Mouse (Mus musculus): ENCODE results near the gene Cntln. TPM values are rescaled to one million over a fixed set of nuclear protein-coding genes. Genes with fewer than 3 reads are reported as not detected.

Gene Cntln
- polyA plus RNA-seq, 1 experiment from 2014 or later, result 1.3 TPM

GRCm38 (mm10) chr4:84942651-84943050, 58.5 kb downstream of the Cntln start:
- 75% methylated on average over 2 of the region's 2 CpGs for WGBS (ENCODE audit: insufficient replicate concordance)
- Histone ChIP-seq H3K4me2 (no peak overlapping the region), H3K9ac (no peak overlapping the region), H3K27me3 (no peaks in the 10 kb centered on the region), H3K4me1 (replicated peaks) (no peaks in the 10 kb centered on the region), H3K4me3 (replicated peaks) (no peak overlapping the region), H3K36me3 (no peaks in the 10 kb centered on the region), H3K9me3 (replicated peaks) (no peaks in the 10 kb centered on the region), H3K27ac (no peak overlapping the region)
- ATAC-seq (ENCODE audit: low read depth), result no peak
- no peak for DNase-seq

DNA sequence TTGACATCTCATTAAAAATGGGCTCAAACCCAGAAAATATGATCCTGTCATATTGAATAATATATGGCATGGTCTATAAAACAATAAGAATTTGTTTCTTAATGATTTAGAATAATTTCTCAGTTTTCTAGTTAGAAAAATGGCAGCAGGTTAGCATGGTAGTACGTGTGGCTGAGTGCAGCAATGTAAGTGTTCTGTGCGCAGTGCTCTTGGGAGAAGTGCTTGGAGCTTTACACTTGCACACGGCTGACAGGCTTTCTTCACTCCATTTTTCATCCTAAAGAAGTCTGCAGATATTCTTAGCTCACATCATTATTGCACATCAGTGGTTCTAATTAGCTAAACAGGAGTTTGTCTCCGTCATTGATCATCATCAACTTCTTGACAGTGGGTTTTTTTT, 60.0 kb downstream of the Cntln start:
- no peak for ATAC-seq (ENCODE audit: low read depth)
- DNase-seq, result no peak
- no peak overlapping the region for H3K9ac ChIP-seq
- no peak overlapping the region for H3K4me2 ChIP-seq
- H3K9me3 ChIP-seq (replicated peaks), result no peaks in the 10 kb centered on the region
- H3K4me1 ChIP-seq (replicated peaks), result no peaks in the 10 kb centered on the region
- H3K36me3 ChIP-seq, result no peaks in the 10 kb centered on the region
- H3K4me3 ChIP-seq (replicated peaks), result no peak overlapping the region
- no peak overlapping the region for H3K27ac ChIP-seq
- 76% methylated on average over 4 of the region's 4 CpGs for WGBS (ENCODE audit: insufficient replicate concordance)
- H3K27me3 ChIP-seq, result no peaks in the 10 kb centered on the region

DNA sequence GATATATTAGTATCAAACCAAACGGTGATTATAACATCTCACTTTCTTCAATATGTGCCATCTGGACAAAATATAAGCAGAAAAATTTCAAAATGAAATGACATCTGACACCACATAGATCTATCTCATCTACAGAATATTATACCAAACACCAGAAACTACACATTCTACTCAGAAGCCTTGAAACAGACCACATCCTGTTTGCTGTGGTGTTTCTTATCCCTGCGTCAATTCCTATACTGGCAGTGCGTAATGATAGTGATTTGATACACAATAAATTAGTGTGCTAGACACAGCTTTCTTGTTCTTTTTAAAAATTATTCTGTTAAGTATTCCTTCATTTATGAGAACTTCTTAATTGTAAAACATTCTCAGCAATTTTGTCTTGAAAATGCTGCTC, 62.3 kb downstream of the Cntln start:
- Histone ChIP-seq H3K9ac (no peak overlapping the region), H3K4me2 (no peak overlapping the region), H3K27me3 (no peaks in the 10 kb centered on the region), H3K4me1 (replicated peaks) (no peaks in the 10 kb centered on the region), H3K36me3 (no peaks in the 10 kb centered on the region), H3K9me3 (replicated peaks) (no peaks in the 10 kb centered on the region), H3K27ac (no peak overlapping the region), H3K4me3 (replicated peaks) (no peak overlapping the region)
- ATAC-seq (ENCODE audit: low read depth) (no peak), DNase-seq (no peak)
- 63% methylated on average over 3 of the region's 3 CpGs for WGBS (ENCODE audit: insufficient replicate concordance)

DNA sequence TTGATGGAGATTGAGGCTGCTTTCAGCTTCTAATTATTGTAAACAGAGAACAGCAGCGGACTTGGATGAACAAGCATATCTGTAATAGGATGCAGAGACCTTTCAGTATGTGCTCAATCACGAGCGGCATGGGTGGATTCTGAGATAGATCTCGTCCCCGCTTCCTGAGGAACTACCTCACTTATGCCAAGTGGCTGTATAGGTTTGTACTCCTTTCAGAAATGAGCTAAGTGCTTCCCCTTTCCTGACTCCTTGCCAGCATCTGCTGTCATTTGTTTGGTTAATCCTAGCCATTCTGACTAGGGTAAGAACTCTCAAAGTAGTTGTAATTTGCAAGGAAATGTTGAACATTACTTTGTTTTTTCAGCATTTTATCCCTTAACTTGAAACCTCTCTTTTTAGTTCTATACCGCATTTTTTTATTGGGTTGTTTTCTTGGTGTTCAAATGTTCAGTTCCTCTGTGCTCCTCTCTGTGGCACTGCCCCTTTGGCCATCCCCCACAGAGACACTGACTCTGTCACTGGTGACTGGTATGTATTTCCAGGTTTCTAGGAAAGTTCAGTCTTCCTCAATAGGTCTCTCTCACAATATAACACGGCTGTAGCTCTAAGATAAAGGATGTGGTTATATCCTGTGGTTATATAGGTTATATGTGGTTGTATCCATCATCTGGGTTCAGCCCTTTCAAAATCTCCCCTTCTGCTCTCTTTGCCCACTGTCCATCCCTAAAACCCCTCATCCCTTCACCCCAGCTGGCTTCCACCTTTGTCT, 93.0 kb downstream of the Cntln start:
- H3K36me3 ChIP-seq, result no peaks in the 10 kb centered on the region

GRCm38 (mm10) chr4:84995520-84996348, 111.6 kb downstream of the Cntln start:
- Histone ChIP-seq H3K9me3 (replicated peaks) (no peaks in the 10 kb centered on the region), H3K9ac (no peak overlapping the region), H3K27me3 (no peaks in the 10 kb centered on the region), H3K27ac (no peak overlapping the region), H3K4me3 (replicated peaks) (no peak overlapping the region), H3K4me1 (replicated peaks) (no peaks in the 10 kb centered on the region), H3K36me3 (no peaks in the 10 kb centered on the region), H3K4me2 (no peak overlapping the region)
- no peak for DNase-seq
- no peak for ATAC-seq (ENCODE audit: low read depth)
- WGBS (ENCODE audit: insufficient replicate concordance), result 67% methylated on average over 10 of the region's 10 CpGs

More for the DNA sequence above, 93.0 kb downstream of the Cntln start:
- no peak for DNase-seq
- no peak overlapping the region for H3K9ac ChIP-seq
- no peaks in the 10 kb centered on the region for H3K27me3 ChIP-seq
- no peaks in the 10 kb centered on the region for H3K9me3 ChIP-seq (replicated peaks)
- H3K4me3 ChIP-seq (replicated peaks), result no peak overlapping the region
- no peak overlapping the region for H3K27ac ChIP-seq
- H3K4me1 ChIP-seq (replicated peaks), result no peaks in the 10 kb centered on the region
- no peak overlapping the region for H3K4me2 ChIP-seq
- WGBS (ENCODE audit: insufficient replicate concordance), result 25% methylated on average over 7 of the region's 7 CpGs
- ATAC-seq (ENCODE audit: low read depth), result no peak

- no peak overlapping the region for H3K9ac ChIP-seq
- no peaks in the 10 kb centered on the region for H3K27me3 ChIP-seq
- no peaks in the 10 kb centered on the region for H3K9me3 ChIP-seq (replicated peaks)
- H3K4me2 ChIP-seq, result no peak overlapping the region
- no peak overlapping the region for H3K27ac ChIP-seq
- no peaks in the 10 kb centered on the region for H3K4me1 ChIP-seq (replicated peaks)
- DNase-seq, result no peak
- 55% methylated on average over 6 of the region's 6 CpGs for WGBS (ENCODE audit: insufficient replicate concordance)
- no peak overlapping the region for H3K4me3 ChIP-seq (replicated peaks)
- no peak for ATAC-seq (ENCODE audit: low read depth)
- H3K36me3 ChIP-seq, result no peaks in the 10 kb centered on the region
These were observed 121.5 kb downstream of the Cntln start for GRCm38 (mm10) chr4:85005581-85005980.

DNA sequence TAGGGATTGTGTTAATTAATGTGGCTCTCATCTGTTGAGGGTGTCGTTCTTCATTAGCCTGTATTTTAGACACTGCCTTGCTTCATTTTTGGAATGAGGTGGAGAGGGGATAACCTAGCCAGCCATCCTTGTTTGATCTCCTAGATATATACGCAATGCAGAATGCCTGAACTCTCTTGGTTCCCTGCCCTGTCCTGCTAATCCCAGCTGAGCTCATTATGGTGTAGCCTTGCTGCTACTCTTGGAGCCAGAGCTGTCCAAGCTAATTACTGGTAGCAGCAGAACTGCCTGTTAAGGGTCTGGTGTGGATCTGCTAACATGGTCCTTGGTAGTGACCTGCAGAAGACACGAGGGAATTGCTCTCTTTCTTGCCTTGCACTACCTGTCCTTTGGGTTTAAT, 122.7 kb downstream of the Cntln start:
- Histone ChIP-seq H3K9ac (no peak overlapping the region), H3K9me3 (replicated peaks) (no peaks in the 10 kb centered on the region), H3K4me1 (replicated peaks) (no peaks in the 10 kb centered on the region), H3K36me3 (no peaks in the 10 kb centered on the region), H3K27me3 (no peaks in the 10 kb centered on the region), H3K4me3 (replicated peaks) (no peak overlapping the region), H3K27ac (no peak overlapping the region), H3K4me2 (no peak overlapping the region)
- DNase-seq, result no peak
- WGBS (ENCODE audit: insufficient replicate concordance), result 75% methylated on average over 3 of the region's 3 CpGs
- no peak for ATAC-seq (ENCODE audit: low read depth)

- Histone ChIP-seq H3K27me3 (no peaks in the 10 kb centered on the region), H3K9me3 (replicated peaks) (no peaks in the 10 kb centered on the region), H3K4me1 (replicated peaks) (no peaks in the 10 kb centered on the region), H3K4me2 (no peak overlapping the region), H3K9ac (no peak overlapping the region), H3K27ac (no peak overlapping the region), H3K4me3 (replicated peaks) (no peak overlapping the region), H3K36me3 (no peaks in the 10 kb centered on the region)
- DNase-seq (no peak), ATAC-seq (ENCODE audit: low read depth) (no peak)
These were observed 126.7 kb downstream of the Cntln start for GRCm38 (mm10) chr4:85010846-85011245.

DNA sequence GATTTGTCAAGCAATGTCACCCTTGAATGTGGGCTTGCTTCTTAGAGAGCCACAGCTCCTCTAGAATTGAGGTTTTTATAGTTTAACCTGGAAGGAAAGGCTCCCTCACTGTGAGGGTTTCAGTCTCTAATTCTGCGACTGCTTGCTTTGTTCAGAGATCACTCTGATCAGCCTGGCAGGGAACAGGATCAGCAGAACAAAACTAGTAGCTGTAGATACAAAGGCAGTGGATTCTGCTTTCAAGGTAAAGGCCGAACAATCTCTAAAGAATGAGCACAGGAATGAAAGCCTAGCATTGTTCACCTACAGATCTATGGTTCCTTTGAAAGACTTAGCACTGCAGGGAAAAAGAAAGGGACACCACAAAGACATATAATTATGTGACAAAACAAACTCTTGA, 161.6 kb downstream of the Cntln start:
- DNase-seq, result no peak
- Histone ChIP-seq H3K4me3 (replicated peaks) (no peak overlapping the region), H3K4me1 (replicated peaks) (no peaks in the 10 kb centered on the region), H3K4me2 (no peak overlapping the region), H3K27me3 (no peaks in the 10 kb centered on the region), H3K9ac (no peak overlapping the region), H3K36me3 (no peaks in the 10 kb centered on the region), H3K27ac (no peak overlapping the region), H3K9me3 (replicated peaks) (no peaks in the 10 kb centered on the region)
- no peak for ATAC-seq (ENCODE audit: low read depth)
- WGBS (ENCODE audit: insufficient replicate concordance), result 59% methylated on average over 2 of the region's 2 CpGs

DNA sequence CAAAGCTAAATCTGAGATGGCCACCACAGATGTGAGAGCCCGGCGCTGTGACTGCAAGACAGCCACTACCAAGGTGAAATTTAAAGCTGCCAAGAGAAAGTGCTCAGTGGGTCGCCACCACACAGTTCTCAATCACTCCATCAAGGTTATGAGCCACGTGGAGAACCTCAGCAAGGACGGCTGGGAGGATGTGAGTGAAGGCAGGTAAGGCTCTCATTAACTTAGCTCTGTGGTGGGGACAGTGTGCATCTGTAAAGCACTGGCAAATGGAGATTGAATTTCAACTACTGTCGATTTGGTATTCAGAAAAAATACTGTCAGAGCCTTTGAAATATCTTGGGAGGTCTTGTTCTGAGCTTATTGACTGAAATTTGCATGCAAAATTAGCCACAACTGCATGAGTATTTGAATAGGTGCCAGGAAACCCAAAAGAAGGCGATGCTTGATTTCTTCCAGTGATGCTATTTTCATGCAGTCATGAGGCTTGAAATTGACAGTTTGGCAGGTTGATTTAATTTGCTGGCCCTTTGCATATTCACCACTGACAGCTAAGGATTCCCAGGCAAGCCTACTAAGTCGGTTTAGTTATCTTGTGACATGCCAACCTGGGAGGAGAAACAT, 165.9 kb downstream of the Cntln start:
- DNase-seq (no peak), ATAC-seq (ENCODE audit: low read depth) (no peak)
- no peak overlapping the region for H3K27ac ChIP-seq
- H3K4me2 ChIP-seq, result no peak overlapping the region
- no peaks in the 10 kb centered on the region for H3K27me3 ChIP-seq
- H3K9me3 ChIP-seq (replicated peaks), result no peaks in the 10 kb centered on the region
- WGBS (ENCODE audit: insufficient replicate concordance), result 50% methylated on average over 8 of the region's 8 CpGs
- no peaks in the 10 kb centered on the region for H3K4me1 ChIP-seq (replicated peaks)
- H3K9ac ChIP-seq, result no peak overlapping the region
- H3K4me3 ChIP-seq (replicated peaks), result no peak overlapping the region
- no peaks in the 10 kb centered on the region for H3K36me3 ChIP-seq

- ATAC-seq (ENCODE audit: low read depth), result no peak
- H3K9ac ChIP-seq, result no peak overlapping the region
- no peaks in the 10 kb centered on the region for H3K36me3 ChIP-seq
- no peaks in the 10 kb centered on the region for H3K27me3 ChIP-seq
- H3K4me3 ChIP-seq (replicated peaks), result no peak overlapping the region
- H3K4me2 ChIP-seq, result no peak overlapping the region
- no peaks in the 10 kb centered on the region for H3K4me1 ChIP-seq (replicated peaks)
- no peaks in the 10 kb centered on the region for H3K9me3 ChIP-seq (replicated peaks)
- no peak overlapping the region for H3K27ac ChIP-seq
- 52% methylated on average over 1 of the region's 1 CpGs for WGBS (ENCODE audit: insufficient replicate concordance)
- DNase-seq, result no peak
These were observed 170.5 kb downstream of the Cntln start for GRCm38 (mm10) chr4:85054616-85055015.
